Mouse (Mus musculus) common myeloid progenitor, adult 5-6 weeks (primary cell): ENCODE results near the gene Samt1. TPM values are rescaled to one million over a fixed set of nuclear protein-coding genes. Genes with fewer than 3 reads are reported as not detected.
A peak's percentile ranks its signal among the peaks of the same experiment; 100 is the strongest.
"Not testable (repeated sequence)": the region's sequence is repeated elsewhere in the genome, so short reads cannot be mapped to it uniquely, and the experiment has no call there.

Experiments used
- ATAC-seq: replicated peaks from 2 replicates; pipeline ENCODE4 v1.8.0; 2016; ENCODE audit warnings: low read depth, mild to moderate bottlenecking, moderate TSS enrichment, inconsistent platforms; ENCODE audit not compliant: poor library complexity, severe bottlenecking
- total RNA-seq: library from RNA; stranded (forward); fragments of 200-1000, 187-1606 nt; gene quantifications from 2 replicates; pipeline ENCODE4 v1.2.3, GENCODE M21; 2017

Gene Samt1
- total RNA-seq, result not detected in 2 replicates

- not testable (repeated sequence) for ATAC-seq
These were observed at the start of gene Samt1 for GRCm38 (mm10) chrX:154012540-154012939. Gene Samt1, minus strand, starts transcription at chrX:154012640.

- ATAC-seq, result not testable (repeated sequence)
These were observed 42.5 kb upstream of the Samt1 start, which contains the start of gene Gm10057 for GRCm38 (mm10) chrX:154054939-154055338. Gene Gm10057, minus strand, starts transcription at chrX:154055039.

GRCm38 (mm10) chrX:154033727-154034126 lies 21.3 kb upstream of the Samt1 start, which contains the start of gene 4921511M17Rik:
Gene 4921511M17Rik, minus strand, starts transcription at chrX:154033827.
- not testable (repeated sequence) for ATAC-seq

DNA sequence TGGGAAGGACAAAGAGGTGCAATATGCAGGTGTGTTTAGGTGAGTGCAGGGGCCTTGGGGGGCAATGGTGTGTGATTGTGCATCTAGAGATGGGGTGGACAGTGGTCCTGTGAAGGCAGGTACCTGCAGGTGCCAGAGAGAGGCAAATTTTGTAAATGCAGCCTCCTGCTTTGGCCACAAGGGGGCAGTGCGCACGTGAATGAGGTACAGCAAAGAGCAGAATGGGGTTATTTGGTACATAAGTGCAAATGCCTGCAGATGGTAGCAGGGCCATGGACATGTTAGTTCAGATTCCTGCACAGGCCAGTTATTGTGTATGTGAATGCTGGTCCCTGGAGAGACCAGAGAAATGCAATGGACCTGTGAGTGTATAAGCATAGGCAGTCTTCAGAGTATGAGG lies 35.5 kb downstream of the Samt1 start:
- peak; percentile 80; the same call in 1 of the 2 replicates for ATAC-seq

- ATAC-seq, result not testable (repeated sequence)
These were observed 36.0 kb downstream of the Samt1 start for GRCm38 (mm10) chrX:153976467-153976866.

- ATAC-seq, result peak; percentile 85
These were observed 38.0 kb downstream of the Samt1 start for GRCm38 (mm10) chrX:153974450-153974849.

- ATAC-seq, result peak; percentile 86
These were observed 59.6 kb downstream of the Samt1 start for GRCm38 (mm10) chrX:153952866-153953265.

Other genes starting within 250 kb of the Samt1 start
- 1.3 TPM in 1 of 2 replicates, not detected in the other for gene Spin2c, start 180.4 kb downstream of the Samt1 start, total RNA-seq
- not detected in 2 replicates for gene 4921511M17Rik, start 21.2 kb upstream of the Samt1 start, total RNA-seq
- not detected in 2 replicates for gene Gm10057, start 42.4 kb upstream of the Samt1 start, total RNA-seq
- not detected in 2 replicates for gene Gm15140, start 108.0 kb upstream of the Samt1 start, total RNA-seq